Mouse (Mus musculus) retina, postnatal 1 day (tissue): ENCODE measurements around the gene Srpr.

ENCODE experiments used
- DNase-seq: peaks from one replicate; pipeline ENCODE4 v3.0.0-alpha.2; 2012

Gene Srpr

GRCm38 (mm10) chr9:35199772-35200471, at the start of gene Srpr, which contains the start of gene Tirap:
Gene Srpr (plus strand): TSS chr9:35200175.
Gene Tirap (minus strand): TSS chr9:35200291.
- DNase-seq, result peak; percentile 94

DNA sequence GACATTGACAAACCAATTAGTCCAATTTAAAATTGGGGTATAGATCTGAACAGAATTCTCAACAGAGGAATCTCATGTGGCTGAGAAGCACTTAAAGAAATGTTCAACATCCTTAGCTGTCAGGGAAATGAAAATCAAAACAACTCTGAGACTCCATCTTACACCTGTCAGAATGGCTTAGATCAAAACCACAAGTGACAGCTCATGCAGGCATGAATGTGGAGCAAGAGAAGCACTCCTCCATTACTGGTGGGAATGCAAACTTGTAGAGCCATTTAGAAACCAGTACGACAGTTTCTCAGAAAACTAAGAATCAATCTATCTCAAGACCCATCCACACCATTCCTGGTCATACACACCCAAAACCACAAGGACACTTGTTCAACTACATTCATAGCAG, 47.1 kb upstream of the Srpr start:
- peak; percentile 13 for DNase-seq

GRCm38 (mm10) chr9:35156002-35156710, 43.8 kb upstream of the Srpr start:
- peak; percentile 11 for DNase-seq

- DNase-seq, result no peak
These were observed 43.1 kb upstream of the Srpr start for GRCm38 (mm10) chr9:35156862-35157261.

- DNase-seq, result no peak
These were observed 41.5 kb upstream of the Srpr start for GRCm38 (mm10) chr9:35158477-35158876.

DNA sequence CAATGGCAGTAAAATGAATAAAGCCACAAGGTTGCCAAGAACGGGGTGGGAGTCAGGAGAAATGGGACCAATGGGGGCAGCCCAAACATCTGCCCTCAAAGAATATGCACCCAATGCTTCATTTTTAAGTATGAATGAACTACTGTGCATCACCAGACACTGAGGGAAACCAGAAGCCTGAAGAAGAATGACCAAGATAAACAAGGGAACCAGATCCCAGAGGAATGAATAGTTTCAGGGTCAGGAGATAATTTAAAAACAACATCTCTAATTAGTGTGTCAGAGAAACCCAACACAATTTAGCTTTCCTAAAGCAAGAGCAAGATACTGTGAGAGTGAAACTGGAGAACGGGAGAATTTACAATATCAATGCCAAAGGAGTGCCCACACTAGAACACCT, 39.3 kb upstream of the Srpr start:
- no peak for DNase-seq

- no peak for DNase-seq
These were observed 38.3 kb upstream of the Srpr start for GRCm38 (mm10) chr9:35161721-35162120.

GRCm38 (mm10) chr9:35163011-35163690, 36.8 kb upstream of the Srpr start:
- no peak for DNase-seq

DNA sequence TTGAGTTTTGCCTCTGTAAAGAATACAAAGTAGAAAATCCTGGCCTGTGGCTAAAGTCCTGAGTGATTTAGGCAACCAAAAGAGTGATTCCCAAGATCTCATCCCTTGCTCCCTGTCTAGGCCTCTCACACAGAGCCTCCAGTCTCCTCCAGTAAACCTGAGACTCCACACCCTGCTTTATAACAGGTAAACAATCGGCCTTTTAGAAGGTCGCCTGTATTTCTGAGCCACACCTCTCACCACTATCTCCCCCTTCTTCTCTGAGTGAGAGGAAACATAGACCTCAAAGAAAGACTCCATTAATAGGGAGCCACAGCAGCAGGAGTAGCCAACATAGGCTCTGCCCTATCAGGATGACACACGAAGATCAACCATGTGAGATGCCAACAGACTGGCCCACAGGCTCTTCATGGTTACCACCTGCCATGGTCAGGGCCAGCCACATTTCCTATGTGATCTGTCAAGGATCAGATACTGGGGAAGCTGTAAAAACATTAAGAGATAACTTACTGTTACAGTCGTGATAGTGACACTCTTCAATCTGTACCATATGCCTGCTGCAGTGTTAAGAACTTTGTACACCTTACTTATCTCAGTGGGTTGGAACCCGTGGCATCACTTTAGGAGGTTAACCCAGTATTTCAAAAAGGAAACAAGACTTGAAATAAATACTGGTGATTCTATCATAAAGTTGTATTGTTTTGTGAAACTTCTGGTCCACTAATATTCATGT, 35.7 kb upstream of the Srpr start:
- DNase-seq, result no peak

GRCm38 (mm10) chr9:35166144-35166797, 33.7 kb upstream of the Srpr start:
- DNase-seq, result peak; percentile 77

- peak; percentile 92 for DNase-seq
These were observed 33.0 kb upstream of the Srpr start for GRCm38 (mm10) chr9:35166798-35167635.

GRCm38 (mm10) chr9:35170071-35170470, 29.9 kb upstream of the Srpr start:
- no peak for DNase-seq

DNA sequence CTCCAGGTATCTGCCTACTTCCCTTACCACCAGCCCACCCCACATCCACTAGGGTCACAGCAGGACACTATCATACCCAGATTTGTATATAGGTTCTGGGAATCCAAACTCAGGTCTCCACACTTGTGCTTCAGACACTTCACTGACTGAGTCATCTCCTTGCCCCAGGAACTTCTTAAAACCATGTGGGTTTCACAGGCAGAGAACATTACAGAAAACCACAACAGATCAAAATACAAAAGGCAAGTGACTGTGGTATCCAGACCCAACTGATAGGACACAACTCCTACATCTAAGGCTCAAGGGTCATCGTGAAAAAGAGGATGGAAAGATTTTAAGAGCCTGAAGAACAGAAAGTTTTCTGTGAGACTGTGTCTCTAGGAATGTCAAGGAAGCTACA, 26.6 kb upstream of the Srpr start:
- no peak for DNase-seq

DNA sequence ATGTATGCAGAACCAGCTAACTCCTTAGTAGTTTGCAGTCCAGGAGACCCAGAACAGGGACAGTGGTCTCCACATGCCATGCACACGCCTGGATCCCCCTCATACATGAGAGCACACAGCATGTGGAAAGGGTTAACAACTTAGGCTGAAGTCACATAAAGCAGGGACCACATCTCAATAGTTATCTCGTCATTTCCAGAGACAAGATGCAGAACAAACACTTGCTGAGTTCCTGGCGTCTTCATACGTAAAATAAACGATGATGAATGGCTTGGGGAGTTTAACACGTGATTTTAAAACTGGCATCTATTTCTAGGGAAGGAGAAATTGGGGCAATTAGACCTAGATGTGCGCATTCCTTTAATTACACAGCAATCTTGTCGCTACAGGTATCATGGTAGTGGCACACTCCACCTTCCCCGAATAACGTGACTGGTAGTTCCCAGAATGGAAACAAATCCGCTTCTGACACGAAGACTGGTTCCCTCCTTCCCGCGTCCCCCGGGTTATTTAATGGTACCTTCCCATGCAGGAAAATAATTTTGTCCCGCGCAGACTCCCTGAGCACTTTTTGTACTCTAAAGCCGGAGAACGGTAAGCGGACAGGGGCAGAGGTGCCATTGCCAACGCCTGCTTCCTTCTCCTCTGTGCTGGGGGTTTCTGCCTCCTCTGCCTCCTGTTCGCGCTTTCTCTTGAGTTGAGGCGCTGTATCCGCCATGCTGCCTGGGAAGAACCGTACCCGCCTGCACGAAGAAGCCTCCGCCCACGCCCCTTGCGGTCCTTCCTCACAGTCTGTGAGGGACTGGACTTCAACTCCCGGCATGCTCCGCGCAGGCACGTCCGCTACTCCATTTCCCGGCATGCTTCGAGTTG, 24.5 kb upstream of the Srpr start, which contains the start of gene Dcps:
Dcps (minus strand) TSS at position 811 of the 873 bp plus-strand sequence.
- peak; percentile 96 for DNase-seq

- DNase-seq, result no peak
These were observed 23.8 kb upstream of the Srpr start for GRCm38 (mm10) chr9:35176124-35176659.

DNA sequence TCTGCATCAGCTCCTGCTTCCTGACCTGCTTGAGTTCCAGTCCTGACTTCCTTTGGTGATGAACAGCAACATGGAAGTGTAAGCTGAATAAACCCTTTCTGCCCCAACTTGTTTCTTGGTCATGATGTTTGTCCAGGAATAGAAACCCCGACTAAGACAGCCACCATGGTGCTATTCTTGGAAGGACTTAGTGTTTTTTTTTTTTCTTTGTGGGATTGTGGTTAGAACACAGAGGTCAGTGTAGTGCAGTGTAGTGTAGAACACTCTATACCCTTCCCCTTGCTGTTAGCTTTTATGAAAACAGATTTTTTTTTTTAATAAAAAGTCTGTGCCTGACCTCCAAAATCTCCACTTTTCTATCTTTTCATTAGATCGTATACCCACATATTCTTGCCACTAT, 17.1 kb upstream of the Srpr start:
- no peak for DNase-seq

GRCm38 (mm10) chr9:35183359-35183758, 16.6 kb upstream of the Srpr start:
- no peak for DNase-seq

GRCm38 (mm10) chr9:35186430-35186829, 13.5 kb upstream of the Srpr start:
- no peak for DNase-seq

DNA sequence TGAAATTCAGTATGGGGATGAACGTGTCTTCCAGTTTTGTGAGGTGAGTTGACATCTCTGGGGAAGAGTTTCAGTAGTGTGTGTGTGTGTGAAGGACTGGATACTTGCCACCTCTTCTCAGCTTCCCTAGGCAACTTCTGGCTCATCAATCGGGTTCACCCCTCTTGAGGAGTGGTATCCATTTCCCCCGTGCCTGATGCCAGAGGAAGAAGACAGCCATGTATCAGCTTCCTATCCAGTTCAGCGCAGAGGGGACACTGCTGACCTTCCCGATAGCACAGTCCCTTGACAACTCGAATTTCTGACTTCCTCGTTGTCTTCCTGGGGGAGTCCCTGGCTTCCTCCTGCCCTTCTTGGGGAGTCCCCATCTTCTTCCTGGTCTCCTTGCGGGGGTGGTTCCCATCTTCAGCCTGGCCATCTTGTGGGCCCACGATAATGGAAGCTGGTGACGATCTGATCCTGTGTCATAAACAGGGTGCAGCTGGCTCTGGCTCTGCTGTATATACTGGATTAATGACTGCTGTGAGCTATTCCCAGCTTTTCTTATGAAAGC, 12.5 kb upstream of the Srpr start:
- no peak for DNase-seq

DNA sequence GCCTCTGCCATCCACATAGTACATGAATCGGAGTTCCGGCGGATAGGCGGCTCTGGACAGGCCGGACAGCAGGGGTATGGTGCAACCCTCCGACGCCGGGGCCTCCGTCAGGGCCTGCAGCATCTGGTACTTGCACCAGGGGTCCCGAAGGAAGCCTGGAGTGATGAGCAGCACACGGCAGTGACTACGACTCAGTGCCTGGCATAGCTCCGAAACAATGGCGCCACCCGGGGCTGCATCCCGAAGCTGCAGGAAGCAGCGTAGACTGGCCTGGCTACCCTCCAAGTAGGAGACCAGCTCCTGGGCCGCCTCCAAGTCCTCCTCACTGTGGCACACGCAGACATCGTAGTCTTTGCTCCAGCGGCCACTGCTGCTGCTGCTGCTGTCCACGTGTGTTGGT, 11.3 kb upstream of the Srpr start:
- DNase-seq, result no peak
